Mouse (Mus musculus): Measurements from ENCODE around the gene Tbc1d14.

Gene Tbc1d14

DNA sequence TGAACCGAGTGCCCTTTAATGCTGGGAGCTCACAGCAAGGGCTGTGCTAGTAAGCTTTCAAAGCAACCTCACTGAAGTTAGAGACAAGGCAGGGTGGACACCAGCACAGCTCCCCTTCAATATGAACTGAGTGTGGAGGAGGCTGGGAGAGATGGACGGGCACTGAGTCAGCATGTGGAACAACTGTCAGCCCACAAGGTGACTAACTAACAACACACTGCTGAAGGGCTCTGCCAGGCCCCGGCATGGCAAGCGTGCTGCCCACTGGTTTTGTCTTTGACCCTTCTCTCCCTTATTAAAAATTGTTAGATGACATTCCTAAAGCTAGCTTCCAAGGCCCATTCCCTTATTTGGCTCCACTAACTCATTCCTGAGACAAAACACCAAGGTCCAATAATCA is 135.4 kb downstream of the Tbc1d14 start:
- DNase-seq = no peak

GRCm38 (mm10) chr5:36452821-36453220 is 140.3 kb downstream of the Tbc1d14 start:
- no peak for DNase-seq

GRCm38 (mm10) chr5:36451872-36452389 is 141.1 kb downstream of the Tbc1d14 start:
- no peak for DNase-seq

DNA sequence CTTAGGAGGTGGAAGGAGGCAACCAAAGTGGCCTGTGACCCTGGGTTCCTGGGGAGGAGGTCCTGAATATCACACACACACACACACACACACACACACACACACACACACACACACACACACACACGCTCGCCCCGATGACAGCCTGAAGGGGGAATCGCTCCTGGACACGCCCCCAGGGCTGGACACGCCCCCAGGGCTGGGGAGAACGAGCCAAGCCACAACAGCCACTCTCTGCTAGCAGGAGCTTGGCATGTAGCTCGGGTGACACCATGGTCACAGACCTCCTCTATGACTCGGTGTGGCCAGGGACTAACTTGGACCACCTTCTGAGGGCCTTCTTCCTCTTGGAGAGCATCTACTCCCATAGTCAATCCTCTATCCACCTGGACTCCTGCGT is 142.0 kb downstream of the Tbc1d14 start:
- DNase-seq = no peak

GRCm38 (mm10) chr5:36449710-36450358 is 143.2 kb downstream of the Tbc1d14 start:
- DNase-seq = no peak

DNA sequence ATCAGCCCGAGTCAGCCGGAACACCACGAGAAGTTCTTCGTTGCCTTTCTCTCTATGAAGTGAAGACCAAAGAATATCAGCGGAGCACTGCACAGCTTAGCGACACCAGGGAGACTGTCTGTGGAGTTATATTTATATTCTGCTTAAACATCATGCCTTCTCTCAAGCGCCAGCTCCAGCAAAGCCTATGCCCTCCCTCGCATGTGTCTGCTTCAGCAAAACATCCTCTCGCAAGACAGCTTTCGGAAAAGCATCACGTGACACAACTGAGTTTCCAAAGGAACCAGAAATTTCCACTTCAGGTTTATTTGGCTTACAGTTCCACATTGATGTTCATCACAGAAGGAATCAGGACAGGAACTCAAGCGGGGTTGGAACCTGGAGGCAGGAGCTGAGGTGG is 145.2 kb downstream of the Tbc1d14 start:
- no peak for DNase-seq

DNA sequence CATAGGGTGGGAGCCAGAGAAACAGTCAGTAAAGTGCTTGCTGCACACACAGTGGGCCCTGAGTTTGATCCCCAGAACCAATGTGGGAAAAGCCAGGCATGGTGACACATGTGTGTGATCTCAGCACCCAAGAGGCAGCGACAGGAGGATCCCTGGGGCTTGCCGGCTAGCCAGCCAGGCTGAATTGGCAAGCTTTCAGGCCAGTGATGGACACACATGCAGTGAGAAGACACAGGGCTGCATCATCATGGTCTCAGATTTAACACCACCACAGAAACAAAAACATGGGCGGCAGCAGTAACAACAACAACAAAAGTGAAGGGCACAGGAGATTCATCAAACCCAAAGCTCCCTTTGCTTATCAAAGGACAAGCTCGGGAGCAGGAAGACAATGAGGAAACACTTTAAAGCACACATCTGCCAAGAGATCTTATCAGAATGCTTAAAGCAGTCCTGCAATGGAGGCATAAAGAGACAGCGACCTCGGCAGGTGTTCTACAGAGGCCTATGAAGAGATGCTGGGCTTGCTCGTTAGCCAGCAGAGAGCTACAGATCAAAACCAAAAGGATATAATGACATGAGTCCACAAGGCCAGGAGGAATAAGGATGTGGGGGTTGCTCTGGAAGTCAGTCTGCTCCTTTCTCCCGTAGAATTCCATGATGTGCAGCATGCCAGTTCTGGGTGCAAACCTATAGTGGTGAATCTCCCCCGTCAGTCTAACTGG is 146.7 kb downstream of the Tbc1d14 start:
- DNase-seq = no peak

GRCm38 (mm10) chr5:36445028-36445427 is 148.0 kb downstream of the Tbc1d14 start:
- peak; percentile 42 for DNase-seq

- no peak for DNase-seq
Observed at GRCm38 (mm10) chr5:36444611-36445010, 148.5 kb downstream of the Tbc1d14 start.

DNA sequence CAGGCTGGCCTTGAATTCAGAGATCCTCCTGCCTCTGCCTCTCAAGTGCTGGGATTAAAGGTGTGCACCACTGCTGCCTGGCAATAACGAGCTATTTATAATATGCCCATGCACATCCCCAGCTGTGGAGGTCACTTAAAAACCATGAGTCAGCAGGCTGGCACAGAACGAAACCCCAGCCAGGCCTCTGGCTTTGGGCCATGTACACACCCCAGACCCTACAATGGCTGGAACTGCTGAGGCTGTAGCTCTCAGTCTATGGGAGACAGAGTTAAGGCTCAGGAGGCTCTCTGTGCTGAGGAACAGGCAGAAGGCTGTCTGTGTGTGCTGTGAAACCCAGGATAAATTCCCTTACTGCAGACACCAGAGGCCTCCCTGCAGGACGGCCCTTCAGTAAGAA is 152.3 kb downstream of the Tbc1d14 start:
- DNase-seq = no peak
